Mouse (Mus musculus) Patski (cell line): ENCODE measurements at regions not wholly inside any gene's neighbourhood (a gene's known extent, or its start where the extent isn't known, plus 50 kb on each side); places are given as distances from the start of the nearest gene placed in this dataset.
A peak's percentile ranks its signal among the peaks of the same experiment; 100 is the strongest.

Experiments
- ATAC-seq: fragments of 100-300 bp; one replicate; pipeline ENCODE4 v1.8.0; 2021
- CTCF ChIA-PET: fragments of 350-600 bp; sonication (Branson Sonifier 250); formaldehyde crosslinking; loops from one replicate; lab custom pipeline; 2022; ENCODE audit warnings: inconsistent platforms; lab: Charles Lee
- POLR2A ChIA-PET: fragments of 350-600 bp; sonication (Branson Sonifier 250); formaldehyde crosslinking; loops from one replicate; lab custom pipeline; 2022; ENCODE audit warnings: antibody characterized with exemption, inconsistent platforms; lab: Charles Lee
- DNase-seq: peaks from one replicate; pipeline ENCODE4 v3.0.0-alpha.2; 2011; ENCODE audit warnings: low read depth, low spot score
- H3K27me3 ChIP-seq: fragments of 371-371 bp; one replicate; pipeline ENCODE4 v1.5.1; 2021
- CTCF ChIP-seq: fragments of 100-300 bp; IDR thresholded peaks from one replicate; pipeline ENCODE4 v1.5.1; 2021
- in situ Hi-C: fragments of 300-500 bp; cut with MboI; formaldehyde crosslinking; loops from 3 replicates; pipeline ENCODE4 v1.11.1; 2018; ENCODE audit warnings: low pct_unique_long_range_greater_than_20kb, mixed read lengths

DNA sequence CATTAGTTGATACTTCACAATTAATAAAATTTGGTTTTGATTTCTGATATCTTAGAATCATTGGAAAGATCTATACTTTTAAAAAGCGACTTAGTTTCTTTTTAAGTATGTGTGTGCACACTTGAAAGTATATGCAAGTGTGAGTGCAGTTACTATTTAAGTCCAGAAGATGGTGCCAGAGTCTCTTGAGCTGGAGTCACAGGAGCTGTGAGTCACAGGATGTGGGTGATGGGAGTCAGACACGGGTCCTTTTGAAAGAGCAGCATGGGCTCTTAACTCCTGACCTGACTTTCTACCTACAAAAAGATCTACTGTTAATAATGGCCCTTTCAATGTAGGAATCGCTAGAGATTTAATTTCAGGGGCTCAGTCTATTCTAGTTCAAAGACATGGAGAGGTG is 87.8 kb upstream of the Cntnap4 start:
- ChIA-PET POLR2A (no interaction called here), CTCF (no interaction called here)
- TF ChIP-seq CTCF: peak; percentile 10
- no peak for ATAC-seq
- DNase-seq: no peak
- no peaks in the 10 kb centered on the region for H3K27me3 ChIP-seq
- in situ Hi-C loops: no loop called here

DNA sequence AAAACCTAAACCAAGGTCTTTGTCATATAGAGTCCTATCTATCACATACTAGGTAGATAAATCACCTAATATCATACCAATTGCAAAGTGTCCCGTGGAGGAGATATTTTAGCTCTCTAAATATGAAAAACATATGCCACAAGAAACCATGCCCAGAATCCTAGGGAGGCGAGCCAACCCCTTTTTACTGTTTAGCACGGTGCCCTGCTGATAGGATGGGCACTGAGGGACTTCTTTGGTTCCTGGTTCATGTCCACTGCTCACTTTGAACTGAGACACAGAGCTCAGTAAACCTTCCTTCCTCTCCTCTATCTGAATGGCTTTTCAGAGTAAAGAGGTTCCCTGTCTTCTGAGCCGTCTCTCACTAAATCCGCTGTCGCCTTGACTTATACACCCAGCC is 77.6 kb upstream of the Cntnap4 start:
- no peaks in the 10 kb centered on the region for H3K27me3 ChIP-seq
- no peak for ATAC-seq
- no peak for TF ChIP-seq CTCF
- ChIA-PET CTCF (no interaction called here), POLR2A (no interaction called here)
- no peak for DNase-seq
- in situ Hi-C loops: no loop called here

DNA sequence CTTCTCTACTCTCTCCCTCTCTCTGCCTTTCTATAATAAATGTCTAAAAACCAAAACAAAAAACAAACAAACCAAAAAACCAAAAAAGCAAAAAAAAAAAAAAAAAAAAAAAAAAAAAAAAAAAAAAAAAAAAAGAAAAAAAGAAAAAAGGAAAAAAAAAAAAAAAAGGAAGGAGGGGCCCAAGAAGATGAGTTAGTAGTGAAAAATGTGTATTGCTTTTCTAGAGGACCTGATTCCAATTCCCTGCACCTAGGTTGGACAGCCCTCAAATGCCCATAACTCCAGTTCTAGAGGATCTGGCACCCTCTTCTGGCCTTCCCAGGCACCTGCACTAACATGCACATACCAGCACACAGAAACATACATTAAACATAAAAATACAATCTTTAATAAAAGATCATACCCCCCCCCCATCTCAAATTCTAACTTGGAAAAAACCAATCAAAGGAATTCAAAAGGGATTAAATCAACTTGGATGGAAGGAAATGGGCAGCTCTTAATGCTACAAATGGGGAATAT is 70.9 kb upstream of the Cntnap4 start:
- ChIA-PET CTCF (no interaction called here), POLR2A (no interaction called here)
- DNase-seq (no peak), ATAC-seq (no peak)
- TF ChIP-seq CTCF: no peak
- no peaks in the 10 kb centered on the region for H3K27me3 ChIP-seq
- in situ Hi-C loops: no loop called here

DNA sequence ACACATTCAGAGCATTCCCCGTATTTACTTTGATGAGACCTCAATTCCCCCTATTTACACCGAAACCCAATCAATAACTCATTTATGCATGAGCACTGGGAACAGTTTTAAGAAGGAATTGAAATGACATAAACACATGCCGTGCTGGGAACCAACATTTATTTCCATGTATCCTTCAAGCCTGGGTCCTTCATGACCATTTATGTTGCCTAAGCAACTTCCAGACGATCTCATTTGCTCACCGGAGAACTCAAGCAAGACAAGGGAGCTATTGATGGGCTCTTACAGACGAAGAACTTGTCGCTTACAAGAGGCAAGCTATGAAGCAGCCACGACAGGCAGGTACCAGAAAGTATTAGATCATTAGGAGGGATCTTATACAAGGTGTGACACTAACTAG is 65.8 kb upstream of the Cntnap4 start:
- CTCF ChIA-PET: no interaction called here
- no peak for DNase-seq
- no peak for TF ChIP-seq CTCF
- no peak for ATAC-seq
- in situ Hi-C loops: no loop called here
- H3K27me3 ChIP-seq: no peaks in the 10 kb centered on the region
- POLR2A ChIA-PET: no interaction called here
